Mouse (Mus musculus): ENCODE results near the gene Egfem1.

GRCm38 (mm10) chr3:29539211-29539610 lies 457.4 kb downstream of the Egfem1 start:
- no peak for TF ChIP-seq POLR2A (IDR thresholded peaks at IDR 0.05; ENCODE audit: extremely low read depth, insufficient read depth, low read length)
- TF ChIP-seq CTCF (IDR thresholded peaks at IDR 0.05; ENCODE audit: extremely low read depth, insufficient read depth, low read length), result no peak

All from cortical plate, adult 2 months (tissue).